Mouse (Mus musculus): ENCODE data around the gene Slc35a5. TPM values are rescaled to one million over a fixed set of nuclear protein-coding genes. Genes with fewer than 3 reads are reported as not detected.
A peak's percentile ranks its signal among the peaks of the same experiment; 100 is the strongest.

Gene Slc35a5
- total and polyA plus RNA-seq, 2 experiments from 2014 or later: 29.4 to 34.7 TPM

- Histone ChIP-seq H3K27me3 (ENCODE audit: insufficient read depth, low read length) (no peaks in the 10 kb centered on the region), H3K4me2 (ENCODE audit: low read depth) (no peak overlapping the region), H3K9ac (no peak overlapping the region), H3K9me3 (ENCODE audit: low read length) (no peaks in the 10 kb centered on the region), H3K36me3 (ENCODE audit: insufficient read depth) (no peaks in the 10 kb centered on the region), H3K4me1 (ENCODE audit: insufficient read depth) (no peaks in the 10 kb centered on the region), H3K27ac (ENCODE audit: low read depth, low read length) (no peak overlapping the region), H3K4me3 (ENCODE audit: low read depth, low read length) (no peak overlapping the region)
- 80% methylated on average over 3 of the region's 3 CpGs for WGBS
- ATAC-seq: no peak
- TF ChIP-seq CTCF (IDR thresholded peaks at IDR 0.05; ENCODE audit: low read depth): no peak
- no peak for DNase-seq
These were observed 39.7 kb downstream of the Slc35a5 start for GRCm38 (mm10) chr16:45118760-45119159.

- H3K4me1 ChIP-seq (ENCODE audit: insufficient read depth): no peaks in the 10 kb centered on the region
- WGBS: 90% methylated on average over 3 of the region's 3 CpGs
- no peak for DNase-seq
- no peak for ATAC-seq
- no peak for TF ChIP-seq CTCF (IDR thresholded peaks at IDR 0.05; ENCODE audit: low read depth)
- H3K27ac ChIP-seq (ENCODE audit: low read depth, low read length): no peak overlapping the region
- no peak overlapping the region for H3K9ac ChIP-seq
- no peaks in the 10 kb centered on the region for H3K9me3 ChIP-seq (ENCODE audit: low read length)
- H3K4me3 ChIP-seq (ENCODE audit: low read depth, low read length): no peak overlapping the region
- H3K36me3 ChIP-seq (ENCODE audit: insufficient read depth): no peaks in the 10 kb centered on the region
- no peaks in the 10 kb centered on the region for H3K27me3 ChIP-seq (ENCODE audit: insufficient read depth, low read length)
- H3K4me2 ChIP-seq (ENCODE audit: low read depth): no peak overlapping the region
These were observed 41.3 kb downstream of the Slc35a5 start for GRCm38 (mm10) chr16:45117200-45117599.

- H3K9me3 ChIP-seq (ENCODE audit: low read length): no peaks in the 10 kb centered on the region
- H3K27ac ChIP-seq (ENCODE audit: low read depth, low read length): no peak overlapping the region
- no peak overlapping the region for H3K4me2 ChIP-seq (ENCODE audit: low read depth)
- no peak for TF ChIP-seq CTCF (IDR thresholded peaks at IDR 0.05; ENCODE audit: low read depth)
- no peak for DNase-seq
- 78% methylated on average over 4 of the region's 4 CpGs for WGBS
- no peak overlapping the region for H3K4me3 ChIP-seq (ENCODE audit: low read depth, low read length)
- no peaks in the 10 kb centered on the region for H3K36me3 ChIP-seq (ENCODE audit: insufficient read depth)
- H3K9ac ChIP-seq: no peak overlapping the region
- no peaks in the 10 kb centered on the region for H3K4me1 ChIP-seq (ENCODE audit: insufficient read depth)
- ATAC-seq: no peak
- H3K27me3 ChIP-seq (ENCODE audit: insufficient read depth, low read length): no peaks in the 10 kb centered on the region
These were observed 48.0 kb downstream of the Slc35a5 start for GRCm38 (mm10) chr16:45110498-45110897.

GRCm38 (mm10) chr16:45108203-45108878, 50.2 kb downstream of the Slc35a5 start:
- ATAC-seq (no peak), DNase-seq (no peak)
- no peak overlapping the region for H3K4me2 ChIP-seq (ENCODE audit: low read depth)
- WGBS: 86% methylated on average over 5 of the region's 5 CpGs
- TF ChIP-seq CTCF (IDR thresholded peaks at IDR 0.05; ENCODE audit: low read depth): no peak
- H3K36me3 ChIP-seq (ENCODE audit: insufficient read depth): no peaks in the 10 kb centered on the region
- H3K9me3 ChIP-seq (ENCODE audit: low read length): no peaks in the 10 kb centered on the region
- H3K4me3 ChIP-seq (ENCODE audit: low read depth, low read length): no peak overlapping the region
- H3K4me1 ChIP-seq (ENCODE audit: insufficient read depth): no peaks in the 10 kb centered on the region
- H3K27me3 ChIP-seq (ENCODE audit: insufficient read depth, low read length): no peaks in the 10 kb centered on the region
- no peak overlapping the region for H3K9ac ChIP-seq
- H3K27ac ChIP-seq (ENCODE audit: low read depth, low read length): no peak overlapping the region

GRCm38 (mm10) chr16:45104993-45105392, 53.5 kb downstream of the Slc35a5 start:
- Histone ChIP-seq H3K4me3 (ENCODE audit: low read depth, low read length) (no peak overlapping the region), H3K4me2 (ENCODE audit: low read depth) (no peak overlapping the region), H3K27me3 (ENCODE audit: insufficient read depth, low read length) (no peaks in the 10 kb centered on the region), H3K4me1 (ENCODE audit: insufficient read depth) (no peaks in the 10 kb centered on the region), H3K9me3 (ENCODE audit: low read length) (no peaks in the 10 kb centered on the region), H3K36me3 (ENCODE audit: insufficient read depth) (no peaks in the 10 kb centered on the region), H3K9ac (no peak overlapping the region), H3K27ac (ENCODE audit: low read depth, low read length) (no peak overlapping the region)
- peak; percentile 34 for DNase-seq
- WGBS: 34% methylated on average over 3 of the region's 3 CpGs
- peak; percentile 77 for ATAC-seq
- TF ChIP-seq CTCF (IDR thresholded peaks at IDR 0.05; ENCODE audit: low read depth): no peak

- no peak for ATAC-seq
- TF ChIP-seq CTCF (IDR thresholded peaks at IDR 0.05; ENCODE audit: low read depth): no peak
These were observed 57.6 kb downstream of the Slc35a5 start for GRCm38 (mm10) chr16:45100892-45101291.

GRCm38 (mm10) chr16:45098886-45099210, 59.7 kb downstream of the Slc35a5 start:
- no peaks in the 10 kb centered on the region for H3K27me3 ChIP-seq (ENCODE audit: insufficient read depth, low read length)
- H3K9me3 ChIP-seq (ENCODE audit: low read length): no peaks in the 10 kb centered on the region
- no peaks in the 10 kb centered on the region for H3K4me1 ChIP-seq (ENCODE audit: insufficient read depth)
- H3K9ac ChIP-seq: no peak overlapping the region
- WGBS: 38% methylated on average over 6 of the region's 6 CpGs
- no peak overlapping the region for H3K27ac ChIP-seq (ENCODE audit: low read depth, low read length)
- DNase-seq (no peak), ATAC-seq (peak; percentile 42; the same call in 1 of the 2 replicates)
- no peak for TF ChIP-seq CTCF (IDR thresholded peaks at IDR 0.05; ENCODE audit: low read depth)
- peak overlapping the region; percentile 30 for H3K4me2 ChIP-seq (ENCODE audit: low read depth)
- H3K36me3 ChIP-seq (ENCODE audit: insufficient read depth): no peaks in the 10 kb centered on the region
- no peak overlapping the region for H3K4me3 ChIP-seq (ENCODE audit: low read depth, low read length)

More at GRCm38 (mm10) chr16:45100892-45101291, 57.6 kb downstream of the Slc35a5 start:
- Histone ChIP-seq H3K4me3 (ENCODE audit: low read depth, low read length) (no peak overlapping the region), H3K27me3 (ENCODE audit: insufficient read depth, low read length) (no peaks in the 10 kb centered on the region), H3K36me3 (ENCODE audit: insufficient read depth) (no peaks in the 10 kb centered on the region), H3K4me2 (ENCODE audit: low read depth) (no peak overlapping the region), H3K9me3 (ENCODE audit: low read length) (no peaks in the 10 kb centered on the region), H3K27ac (ENCODE audit: low read depth, low read length) (no peak overlapping the region), H3K4me1 (ENCODE audit: insufficient read depth) (no peaks in the 10 kb centered on the region), H3K9ac (no peak overlapping the region)
- 64% methylated on average over 3 of the region's 3 CpGs for WGBS
- DNase-seq: no peak
